8 mouse cellular contexts compared by ENCODE assay signal in the genomic region with DNA sequence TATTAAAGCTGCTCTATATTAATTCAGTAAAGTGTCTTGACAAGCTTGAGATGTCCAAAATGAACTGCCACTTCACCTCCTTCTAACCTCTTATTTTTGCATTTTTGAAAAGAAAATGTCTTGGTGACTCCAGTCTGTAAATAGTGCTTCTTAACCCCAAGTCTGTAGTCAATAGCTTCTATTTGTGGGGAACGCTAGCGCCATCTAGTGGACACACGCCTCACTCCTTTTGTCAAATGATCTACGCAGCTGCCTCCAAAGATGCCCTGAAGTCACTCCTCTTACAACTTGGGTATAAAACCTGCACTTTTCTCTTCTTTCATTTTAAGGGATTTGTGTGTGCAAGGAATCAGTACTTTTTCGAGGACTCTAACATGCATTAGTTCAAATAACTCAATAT.
A peak's percentile ranks its signal among the peaks of the same experiment; 100 is the strongest.
DNase-seq lines count a peak whose midpoint lies in the region; ATAC-seq and TF ChIP-seq lines count a peak whose summit lies in the region.

No protein-coding gene starts in this region.

- no peak overlapping the region for H3K9ac ChIP-seq in MEL (ENCODE audit: control insufficient read depth, low read depth, low read length, poor library complexity, severe bottlenecking)
- no peak overlapping the region for H3K9ac ChIP-seq in forebrain, embryonic 16.5 days (replicated peaks; ENCODE audit: low read depth, low read length)

- TF ChIP-seq RAD21 in MEL (IDR thresholded peaks at IDR 0.05; ENCODE audit: low read depth, low read length), result peak; percentile 40

- DNase-seq in B cell, adult 2 months, result peak; percentile 1
- peak; percentile 66 for DNase-seq in MEL (ENCODE audit: low read depth, low spot score)
- DNase-seq in cerebellum, adult 11-12 months, result peak; percentile 39
- DNase-seq in kidney, postnatal 14 days, result peak; percentile 49
- peak; percentile 23 to 43 for DNase-seq in lung, adult 18-20 months
- peak; percentile 66 for DNase-seq in retina, adult 2 months (ENCODE audit: low read depth, low spot score)
- DNase-seq in T-cell, adult 2 months (ENCODE audit: low spot score), result no peak

- WGBS in forebrain, embryonic 16.5 days, result 3% methylated on average over 5 of the region's 5 CpGs

- TF ChIP-seq POLR2A in MEL (IDR thresholded peaks at IDR 0.05; ENCODE audit: control insufficient read depth in 1 of 2, insufficient read depth in 1 of 2, low read depth in 1 of 2, low read length in 2 of 2, poor library complexity in 1 of 2), result no peak

- TF ChIP-seq EP300 in MEL (IDR thresholded peaks at IDR 0.05; ENCODE audit: low read depth in 1 of 2, low read length in 2 of 2), result no peak

- no peaks in the 10 kb centered on the region for H3K9me3 ChIP-seq in MEL (replicated peaks; ENCODE audit: insufficient read depth, low read length)
- no peaks in the 10 kb centered on the region for H3K9me3 ChIP-seq in forebrain, embryonic 16.5 days (ENCODE audit: control insufficient read depth, low read length)

- peak; percentile 63 to 80 (median 69) for TF ChIP-seq CTCF in MEL (IDR thresholded peaks at IDR 0.05 in 2 of 3, conservative IDR thresholded peaks at IDR 0.05 in 1 of 3; ENCODE audit: control insufficient read depth in 1 of 3, insufficient read depth in 1 of 3, low read depth in 2 of 3, low read length in 3 of 3, poor library complexity in 1 of 3, severe bottlenecking in 1 of 3)

- no peaks in the 10 kb centered on the region for H3K79me2 ChIP-seq in MEL (ENCODE audit: control insufficient read depth, insufficient read depth, low read length, poor library complexity)

- ATAC-seq in forebrain, embryonic 16.5 days, result peak; percentile 63; the same call in 1 of the 2 replicates

- H3K27me3 ChIP-seq in MEL (ENCODE audit: control insufficient read depth in 1 of 2, insufficient read depth in 2 of 2, low read length in 2 of 2), result no peaks in the 10 kb centered on the region
- no peaks in the 10 kb centered on the region; the same call in 1 of the 2 replicates for H3K27me3 ChIP-seq in forebrain, embryonic 16.5 days (replicated peaks; ENCODE audit: control insufficient read depth, insufficient read depth, low read length)

- H3K4me1 ChIP-seq in MEL (ENCODE audit: control insufficient read depth in 1 of 2, insufficient read depth in 2 of 2, low read length in 2 of 2), result no peaks in the 10 kb centered on the region
- H3K4me1 ChIP-seq in forebrain, embryonic 16.5 days (replicated peaks; ENCODE audit: control insufficient read depth, insufficient read depth, low read length), result 0 out of 2 replicates have a peak, but pooled peaks cover 3% of the 10 kb centered on the region

- H3K36me3 ChIP-seq in MEL (ENCODE audit: control insufficient read depth in 1 of 2, insufficient read depth in 2 of 2, low read length in 2 of 2), result no peaks in the 10 kb centered on the region
- H3K36me3 ChIP-seq in forebrain, embryonic 16.5 days (ENCODE audit: control insufficient read depth, insufficient read depth), result no peaks in the 10 kb centered on the region

- H3K4me2 ChIP-seq in forebrain, embryonic 16.5 days (ENCODE audit: low read length), result no peak overlapping the region

- H3K4me3 ChIP-seq in MEL (ENCODE audit: control insufficient read depth in 1 of 2, insufficient read depth in 1 of 2, low read depth in 2 of 2, low read length in 2 of 2), result no peak overlapping the region
- no peak overlapping the region for H3K4me3 ChIP-seq in forebrain, embryonic 16.5 days (replicated peaks; ENCODE audit: low read length)

- no peak overlapping the region for H3K27ac ChIP-seq in MEL (ENCODE audit: control insufficient read depth, low read depth, low read length)
- H3K27ac ChIP-seq in forebrain, embryonic 16.5 days (ENCODE audit: low read length), result no peak overlapping the region

TF ChIP-seq in MEL, 35 proteins besides CTCF, POLR2A, EP300 and RAD21:
- TF ChIP-seq SMC3 (IDR thresholded peaks at IDR 0.05; ENCODE audit: low read depth, low read length) (peak; percentile 55), ZKSCAN1 (IDR thresholded peaks at IDR 0.05; ENCODE audit: low read depth, low read length) (no peak)
